Mouse (Mus musculus) adrenal gland, postnatal 14 days (tissue): ENCODE measurements at regions not wholly inside any gene's neighbourhood (a gene's known extent, or its start where the extent isn't known, plus 50 kb on each side); places are given as distances from the start of the nearest gene placed in this dataset.
"Not testable (repeated sequence)": the region's sequence is repeated elsewhere in the genome, so short reads cannot be mapped to it uniquely, and the experiment has no call there.

Experiments used
- DNase-seq: peaks from one replicate; pipeline ENCODE4 v3.0.0; 2021; ENCODE audit warnings: mixed read lengths

GRCm38 (mm10) chr7:39727935-39728557 is 210.5 kb downstream of the Zfp619 start:
- DNase-seq: no peak

- no peak for DNase-seq
Measured at GRCm38 (mm10) chr7:39728930-39729329, 211.4 kb downstream of the Zfp619 start.

GRCm38 (mm10) chr7:39729723-39730122 is 212.2 kb downstream of the Zfp619 start:
- DNase-seq: no peak

GRCm38 (mm10) chr7:39732790-39733189 is 215.2 kb downstream of the Zfp619 start:
- DNase-seq: no peak

GRCm38 (mm10) chr7:39748395-39748794 is 230.8 kb downstream of the Zfp619 start:
- DNase-seq: not testable (repeated sequence)

GRCm38 (mm10) chr7:39750448-39750847 is 232.9 kb downstream of the Zfp619 start:
- DNase-seq: no peak

- DNase-seq: no peak
Measured at GRCm38 (mm10) chr7:39764366-39764765, 246.8 kb downstream of the Zfp619 start.

- DNase-seq: no peak
Measured at GRCm38 (mm10) chr7:39765094-39765493, 247.5 kb downstream of the Zfp619 start.

GRCm38 (mm10) chr7:39773291-39773690 is 255.7 kb downstream of the Zfp619 start:
- DNase-seq: no peak

GRCm38 (mm10) chr7:39789321-39789720 is 271.8 kb downstream of the Zfp619 start:
- DNase-seq: no peak

- no peak for DNase-seq
Measured at GRCm38 (mm10) chr7:39789880-39790279, 272.3 kb downstream of the Zfp619 start.

GRCm38 (mm10) chr7:39794751-39795150 is 277.2 kb downstream of the Zfp619 start:
- DNase-seq: no peak

- no peak for DNase-seq
Measured at GRCm38 (mm10) chr7:39804276-39804675, 286.7 kb downstream of the Zfp619 start.

- no peak for DNase-seq
Measured at GRCm38 (mm10) chr7:39818036-39818435, 300.5 kb downstream of the Zfp619 start.

GRCm38 (mm10) chr7:39822550-39823178 is 305.1 kb downstream of the Zfp619 start:
- no peak for DNase-seq

GRCm38 (mm10) chr7:39828378-39828777 is 310.8 kb downstream of the Zfp619 start:
- no peak for DNase-seq

GRCm38 (mm10) chr7:39830831-39831230 is 313.3 kb downstream of the Zfp619 start:
- no peak for DNase-seq

- no peak for DNase-seq
Measured at GRCm38 (mm10) chr7:39841988-39842387, 324.4 kb downstream of the Zfp619 start.

- peak; percentile 53 for DNase-seq
Measured at GRCm38 (mm10) chr7:39847914-39848782, 330.6 kb downstream of the Zfp619 start.

- no peak for DNase-seq
Measured at GRCm38 (mm10) chr7:39857301-39857700, 339.7 kb downstream of the Zfp619 start.

GRCm38 (mm10) chr7:39862835-39863234 is 345.3 kb downstream of the Zfp619 start:
- DNase-seq: no peak

GRCm38 (mm10) chr7:39864130-39864529 is 346.6 kb downstream of the Zfp619 start:
- no peak for DNase-seq

- no peak for DNase-seq
Measured at GRCm38 (mm10) chr7:39864781-39865180, 347.2 kb downstream of the Zfp619 start.
